Mouse (Mus musculus) adrenal gland, postnatal 36 days (tissue): ENCODE results near the gene Ctnnbip1. TPM values are rescaled to one million over a fixed set of nuclear protein-coding genes. Genes with fewer than 3 reads are reported as not detected.

Source experiments
- DNase-seq, 2 experiments: peaks; one replicate each; pipeline ENCODE4 v3.0.0; 2021; ENCODE audit warnings: mixed read lengths in 1 of 2
- total RNA-seq, 2 experiments: library from RNA; stranded (reverse); gene quantifications; 2 replicates each; pipeline ENCODE4 v1.2.3; 2021

Gene Ctnnbip1
- total RNA-seq, 2 experiments from 2014 or later: 21.0 to 39.0 TPM

DNA sequence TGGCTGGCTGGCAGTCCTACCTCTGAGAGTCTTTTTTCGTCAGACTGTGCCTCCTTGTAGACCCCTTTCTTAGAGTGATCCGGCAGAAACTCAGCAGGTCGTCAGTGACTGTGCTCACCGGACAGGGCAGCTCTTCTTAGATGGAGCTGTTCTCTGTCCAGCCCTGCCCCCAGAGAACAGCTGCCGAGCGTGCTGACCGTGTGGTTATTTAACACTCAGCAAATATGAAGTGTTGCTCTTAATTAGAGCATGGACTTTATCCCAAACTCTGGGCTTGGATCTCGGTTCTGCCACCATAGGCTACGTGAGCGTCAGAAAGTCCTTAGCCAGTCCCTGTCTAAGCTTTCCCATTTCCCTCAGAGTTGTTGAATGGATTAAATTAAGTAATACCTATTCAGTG, 3.2 kb downstream of the Ctnnbip1 start:
- no peak for DNase-seq

GRCm38 (mm10) chr4:149523961-149524360, 5.9 kb downstream of the Ctnnbip1 start:
- DNase-seq: peak; percentile 34 to 40

DNA sequence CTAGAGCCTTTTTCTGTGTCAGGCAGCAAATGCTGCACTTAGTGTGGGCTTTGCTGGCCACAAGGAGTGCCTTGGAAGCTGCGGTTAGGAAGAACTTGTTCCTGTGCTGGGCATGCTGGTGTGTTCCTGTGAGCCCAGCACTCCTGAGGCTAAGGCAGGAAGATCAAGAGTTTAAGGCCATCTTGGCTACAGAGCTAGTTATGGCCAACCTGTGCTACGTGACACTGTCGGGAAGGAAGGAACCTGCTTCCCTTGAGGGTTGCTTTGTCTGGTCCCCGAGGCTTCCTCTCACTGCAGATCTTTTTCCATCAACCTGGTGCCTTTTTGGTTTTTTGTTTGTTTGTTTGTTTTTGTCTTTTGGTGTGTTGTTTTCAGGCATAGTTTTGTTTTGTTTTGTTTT, 7.1 kb downstream of the Ctnnbip1 start:
- no peak for DNase-seq

GRCm38 (mm10) chr4:149525811-149526210, 7.8 kb downstream of the Ctnnbip1 start:
- DNase-seq: peak in 1 of 2 experiments; percentile 35

GRCm38 (mm10) chr4:149526330-149526729, 8.3 kb downstream of the Ctnnbip1 start:
- no peak for DNase-seq

DNA sequence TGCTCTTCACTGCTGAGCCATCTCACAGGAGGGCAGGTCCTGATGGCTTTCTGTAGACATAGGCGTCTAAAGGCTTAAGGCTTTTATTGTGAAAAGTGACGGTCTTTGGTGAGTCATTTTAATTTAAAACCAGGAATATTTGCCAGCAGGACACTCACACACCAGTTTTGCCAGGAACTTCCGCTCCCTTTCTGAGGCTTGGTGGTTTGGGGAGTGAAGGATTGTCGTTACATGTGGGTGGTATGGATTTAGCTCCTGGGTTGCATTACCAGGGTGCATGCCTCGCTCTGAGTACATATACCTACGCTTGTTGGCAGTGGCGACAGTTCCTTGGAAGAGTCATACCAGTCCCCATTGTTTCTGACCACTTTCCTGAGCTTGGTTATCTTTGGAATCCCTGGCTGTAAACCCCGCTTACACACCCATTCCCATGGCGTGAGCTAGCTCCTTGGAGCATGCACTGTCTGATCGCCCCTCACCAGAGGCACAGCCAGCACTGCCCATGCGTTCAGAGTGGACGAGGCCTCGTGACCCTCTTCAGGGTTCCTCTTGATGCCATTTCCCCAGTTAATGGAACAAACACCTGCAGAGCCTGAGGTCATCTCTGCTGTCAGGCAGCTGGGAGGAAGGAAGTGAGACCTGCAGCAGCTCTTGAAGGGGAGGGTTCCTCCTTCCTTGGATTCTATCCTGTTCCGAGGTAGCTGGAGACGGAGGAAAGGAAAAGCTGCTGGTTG, 9.8 kb downstream of the Ctnnbip1 start:
- no peak for DNase-seq

GRCm38 (mm10) chr4:149529691-149530090, 11.7 kb downstream of the Ctnnbip1 start:
- no peak for DNase-seq

GRCm38 (mm10) chr4:149539441-149539840, 21.4 kb downstream of the Ctnnbip1 start:
- DNase-seq: peak; percentile 59 to 61

DNA sequence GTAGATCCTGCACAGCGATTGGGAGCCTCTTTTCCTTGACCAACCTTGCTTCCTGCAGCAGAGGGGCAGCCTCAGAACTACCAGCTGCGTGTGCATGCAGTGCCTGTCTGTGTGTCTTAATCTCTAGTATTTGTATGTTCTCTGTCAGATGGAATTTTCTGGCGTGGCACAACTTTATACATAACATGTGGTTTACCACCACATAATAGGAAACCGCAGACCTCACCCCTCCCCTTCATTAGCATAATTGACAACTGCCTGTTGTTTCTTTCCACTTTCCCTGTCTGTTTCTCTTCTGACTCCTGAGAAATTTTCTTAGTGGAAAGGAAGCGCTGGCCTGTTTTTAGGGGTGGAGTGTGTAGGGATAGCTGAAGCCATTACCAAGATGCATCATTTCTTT, 23.9 kb downstream of the Ctnnbip1 start:
- no peak for DNase-seq

DNA sequence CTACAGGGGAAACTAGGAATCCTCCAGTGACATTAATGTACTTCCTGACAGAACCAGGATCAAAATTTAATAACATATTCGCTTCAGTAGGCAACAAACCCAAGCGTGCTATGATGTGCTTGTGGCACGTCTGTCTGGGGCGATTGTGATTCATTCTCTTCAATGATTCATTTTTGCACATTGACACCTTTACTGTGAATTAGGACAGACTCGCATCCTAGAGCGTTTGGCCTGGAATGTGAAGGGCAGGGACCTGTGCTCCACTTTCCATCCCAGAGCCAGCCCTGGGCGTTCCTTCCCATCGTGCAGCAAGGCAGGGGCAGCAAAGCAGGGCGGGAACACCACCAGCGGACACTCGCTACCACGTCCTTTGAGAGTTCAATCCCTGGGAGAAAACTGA, 24.4 kb downstream of the Ctnnbip1 start:
- no peak for DNase-seq

DNA sequence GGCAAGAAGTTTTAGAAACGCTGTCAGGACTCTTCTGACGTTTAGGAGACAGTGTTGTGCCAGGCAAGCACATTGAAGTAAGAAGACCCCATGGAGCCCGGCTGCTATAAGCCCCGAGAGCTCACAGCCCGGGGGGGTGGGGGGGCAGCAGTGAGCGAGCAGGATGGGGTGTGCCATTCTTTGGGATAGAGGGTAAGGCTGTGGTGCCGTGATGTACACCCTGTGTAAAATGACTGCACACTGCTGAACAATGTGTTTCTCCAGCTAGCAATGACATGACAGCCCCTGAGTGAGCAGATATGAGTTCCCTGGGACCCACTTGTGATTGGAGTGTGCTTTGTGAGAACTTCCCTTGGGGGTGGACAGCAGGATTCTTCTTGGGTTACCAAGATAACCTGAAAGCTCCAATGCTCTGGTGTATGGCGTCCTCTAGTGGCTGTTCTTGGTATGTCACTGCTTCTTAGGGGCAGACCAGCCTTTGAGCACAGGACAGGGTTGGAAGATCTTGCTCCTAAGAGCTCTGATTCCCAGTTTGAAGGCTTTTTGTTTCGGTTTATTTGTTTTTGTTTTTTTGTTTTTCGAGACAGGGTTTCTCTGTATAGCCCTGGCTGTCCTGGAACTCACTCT, 25.0 kb downstream of the Ctnnbip1 start:
- DNase-seq: peak; percentile 85

- no peak for DNase-seq
Measured at GRCm38 (mm10) chr4:149544892-149545291, 26.9 kb downstream of the Ctnnbip1 start.

DNA sequence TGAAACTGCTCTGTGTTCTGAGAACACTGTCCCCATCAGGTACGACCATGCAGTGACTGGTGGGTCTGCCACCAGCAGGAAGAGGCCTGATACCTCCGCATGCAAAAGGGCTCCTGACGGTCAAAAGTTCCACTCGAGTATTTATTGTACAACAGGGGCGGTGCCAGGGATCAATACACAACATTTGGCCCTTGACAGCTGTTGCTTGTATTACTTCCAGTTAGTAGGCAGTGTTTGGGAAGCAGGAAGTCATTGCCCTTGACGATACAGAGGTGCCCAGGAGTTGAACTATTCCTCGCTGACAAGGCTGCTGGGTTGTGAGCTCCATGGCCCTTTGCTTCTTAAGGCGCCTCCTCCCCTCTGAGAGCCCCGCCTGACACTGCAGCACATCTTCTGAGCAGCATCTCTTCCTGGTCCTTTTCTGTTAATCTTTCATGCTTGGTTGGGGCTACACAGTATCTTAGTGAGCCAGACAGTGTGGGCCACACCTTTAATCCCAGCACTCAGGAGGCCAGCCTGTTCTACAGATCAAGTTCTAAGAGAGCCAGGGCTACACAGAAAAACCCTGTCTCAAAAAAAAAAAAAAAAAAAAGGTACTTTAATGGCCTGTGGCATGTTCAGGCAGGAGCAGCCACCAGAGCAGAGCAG, 28.9 kb downstream of the Ctnnbip1 start:
- DNase-seq: no peak

DNA sequence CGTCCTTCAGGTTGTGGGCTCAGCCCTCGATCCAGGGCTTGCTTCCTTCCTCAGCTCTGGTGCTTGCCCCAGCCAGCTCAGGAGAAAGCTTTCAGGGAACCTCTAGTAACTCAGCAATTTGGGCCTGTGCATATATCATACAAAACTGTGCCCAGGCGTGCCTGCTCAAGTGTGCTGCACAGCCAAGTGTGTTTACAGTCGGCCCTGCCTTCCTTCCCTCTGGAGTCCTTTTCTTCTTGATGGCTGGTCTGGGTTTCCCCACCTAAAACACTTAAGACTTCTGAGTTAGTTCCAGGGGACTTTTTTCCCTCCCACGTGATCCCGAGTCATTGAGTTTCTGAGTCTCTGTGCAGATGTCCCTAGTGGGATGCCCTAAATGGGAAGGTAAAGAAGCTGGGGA, 29.5 kb downstream of the Ctnnbip1 start:
- no peak for DNase-seq

- peak; percentile 80 to 81 for DNase-seq
Measured at GRCm38 (mm10) chr4:149549221-149549925, 31.3 kb downstream of the Ctnnbip1 start.

DNA sequence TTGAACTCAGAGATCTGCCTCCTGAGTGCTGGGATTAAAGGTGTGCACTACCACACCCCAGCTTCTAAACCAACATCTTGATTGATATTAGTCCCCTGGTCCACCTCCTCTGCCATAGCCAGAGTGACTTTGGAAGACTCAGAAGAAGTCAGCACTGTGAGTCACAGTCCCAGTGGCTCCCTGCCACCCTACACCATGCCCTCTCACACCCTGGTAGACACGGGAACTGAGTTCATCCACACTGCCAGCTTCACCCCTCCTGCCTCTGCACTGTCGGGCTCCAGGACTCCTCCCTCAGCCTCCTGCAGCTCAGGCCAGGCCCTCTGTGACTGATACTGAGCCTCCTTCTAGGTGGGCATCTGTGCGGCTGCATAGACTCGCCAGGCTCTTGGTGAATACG, 32.8 kb downstream of the Ctnnbip1 start:
- DNase-seq: no peak

- no peak for DNase-seq
Measured at GRCm38 (mm10) chr4:149551696-149552095, 33.7 kb downstream of the Ctnnbip1 start.

DNA sequence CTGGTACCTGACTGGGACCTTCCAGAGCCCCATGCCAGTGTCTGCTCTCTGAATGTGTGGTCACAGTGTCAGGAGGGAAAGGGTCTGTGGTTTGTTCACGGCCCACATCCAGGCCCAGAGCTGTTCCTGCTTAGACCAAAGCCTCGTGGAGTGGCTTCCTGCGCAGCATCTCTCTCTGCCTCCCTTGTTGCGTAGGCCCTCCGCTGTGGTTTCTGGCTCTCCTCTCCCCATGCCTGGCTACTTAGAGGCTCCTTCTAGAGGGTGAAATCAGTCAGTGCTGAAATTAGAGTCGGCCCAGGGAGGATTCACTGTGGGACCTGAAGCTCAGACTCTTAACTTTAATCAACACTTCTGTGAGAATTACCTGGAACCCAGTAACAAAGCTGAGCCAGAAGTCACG, 35.8 kb downstream of the Ctnnbip1 start:
- no peak for DNase-seq

GRCm38 (mm10) chr4:149556111-149556510, 38.1 kb downstream of the Ctnnbip1 start:
- no peak for DNase-seq

GRCm38 (mm10) chr4:149557905-149558304, 39.9 kb downstream of the Ctnnbip1 start:
- DNase-seq: no peak

DNA sequence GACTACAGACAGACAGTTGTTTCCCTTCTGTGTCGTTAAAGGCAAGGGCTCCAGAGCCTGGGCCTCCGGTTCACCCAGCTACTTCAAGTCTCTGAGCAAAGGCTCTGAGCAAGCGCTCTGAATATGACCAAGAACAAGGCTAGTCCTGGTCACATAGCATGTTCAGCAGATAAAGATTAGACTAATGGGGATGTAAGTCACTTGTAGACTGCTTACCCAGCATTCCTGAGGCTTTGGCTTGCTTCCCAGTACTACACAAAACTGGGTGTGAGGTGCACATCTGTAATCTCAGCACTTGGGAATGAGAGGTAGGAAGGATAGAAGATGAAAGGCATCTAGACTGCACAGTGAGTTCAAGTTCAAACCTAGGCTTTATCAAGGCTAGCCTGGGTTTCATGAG, 40.4 kb downstream of the Ctnnbip1 start:
- no peak for DNase-seq

- DNase-seq: no peak
Measured at GRCm38 (mm10) chr4:149561392-149561791, 43.4 kb downstream of the Ctnnbip1 start.
